Mouse (Mus musculus) neural tube, embryonic 15.5 days (tissue): Measurements from ENCODE around the gene Art3. TPM values are rescaled to one million over a fixed set of nuclear protein-coding genes. Genes with fewer than 3 reads are reported as not detected.

Experiments
- ATAC-seq: fragments of 200-750 bp; cut with Nextera tagmentation; 2 replicates; pipeline ENCODE4 v1.8.0; 2017; ENCODE audit warnings: mild to moderate bottlenecking, moderate TSS enrichment, moderate library complexity; ENCODE audit not compliant: low FRiP score
- H3K27ac ChIP-seq: fragments of 300-500 bp; sonication (generic); replicated peaks from 2 replicates; pipeline ENCODE4 v1.5.1; 2015; ENCODE audit warnings: mild to moderate bottlenecking, inconsistent platforms
- H3K27me3 ChIP-seq: fragments of 300-500 bp; sonication (generic); replicated peaks from 2 replicates; pipeline ENCODE4 v1.6.1; 2015; ENCODE audit warnings: inconsistent platforms
- H3K36me3 ChIP-seq: fragments of 300-500 bp; sonication (generic); 2 replicates; pipeline ENCODE4 v1.6.1; 2015; ENCODE audit warnings: inconsistent platforms
- H3K4me1 ChIP-seq: fragments of 300-500 bp; sonication (generic); 2 replicates; pipeline ENCODE4 v1.6.1; 2015; ENCODE audit warnings: inconsistent platforms
- H3K4me2 ChIP-seq: fragments of 300-500 bp; sonication (generic); 2 replicates; pipeline ENCODE4 v1.6.1; 2015; ENCODE audit warnings: inconsistent platforms, mild to moderate bottlenecking, moderate library complexity
- H3K4me3 ChIP-seq: fragments of 300-500 bp; sonication (generic); replicated peaks from 2 replicates; pipeline ENCODE4 v1.5.1; 2015; ENCODE audit warnings: mild to moderate bottlenecking, inconsistent platforms
- H3K9ac ChIP-seq: fragments of 300-500 bp; sonication (generic); replicated peaks from 2 replicates; pipeline ENCODE4 v1.6.1; 2015; ENCODE audit warnings: mild to moderate bottlenecking, inconsistent platforms
- H3K9me3 ChIP-seq: fragments of 300-500 bp; sonication (generic); replicated peaks from 2 replicates; pipeline ENCODE4 v1.6.1; 2016; ENCODE audit warnings: inconsistent platforms
- WGBS: fragments of 180-500 bp; shearing (Covaris S2); methylation state at CpG from one replicate; pipeline ENCODE4 v1.1.7; 2015; ENCODE audit warnings: mixed read lengths; 5-methylcytosine and 5-hydroxymethylcytosine counted together
- polyA plus RNA-seq: library from polyadenylated mRNA; unstranded; fragments of >200 nt; fragmentation: Nextera tagmentation; extraction: Ambion mirVana; gene quantifications from 2 replicates; pipeline ENCODE4 v1.2.1, GENCODE M21; 2015

The Art3 gene
- polyA plus RNA-seq, 1 experiment from 2014 or later, result 9.5 TPM

DNA sequence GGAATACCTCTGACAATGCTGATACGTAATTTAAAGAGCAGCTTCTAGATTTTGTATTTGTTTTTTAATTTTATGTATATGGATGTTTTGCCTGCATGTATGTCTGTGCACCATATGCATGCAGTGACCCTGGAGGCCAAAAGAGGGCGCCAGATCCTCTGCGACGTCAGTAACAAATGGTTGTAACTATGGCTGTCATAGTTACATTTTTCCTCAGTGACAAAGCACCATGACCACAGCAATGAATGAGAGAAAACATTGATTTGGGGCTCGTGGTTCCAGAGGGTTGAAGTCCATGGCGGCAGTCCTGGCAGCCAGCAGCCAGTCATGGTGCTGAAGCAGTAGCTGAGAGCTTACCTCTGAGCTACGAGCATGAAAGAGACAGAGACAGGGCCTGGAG is 53.2 kb downstream of the Art3 start:
- no peaks in the 10 kb centered on the region for H3K9me3 ChIP-seq

GRCm38 (mm10) chr5:92386102-92386501 is 54.5 kb downstream of the Art3 start:
- Histone ChIP-seq H3K4me3 (no peak overlapping the region), H3K9ac (no peak overlapping the region), H3K9me3 (no peaks in the 10 kb centered on the region), H3K27me3 (peaks cover 7% of the 10 kb centered on the region; the same call in 1 of the 2 replicates), H3K27ac (no peak overlapping the region), H3K4me1 (no peaks in the 10 kb centered on the region), H3K36me3 (no peaks in the 10 kb centered on the region), H3K4me2 (no peak overlapping the region)
- 93% methylated on average over 5 of the region's 5 CpGs for WGBS
- no peak for ATAC-seq

More for the DNA sequence above, 53.2 kb downstream of the Art3 start:
- Histone ChIP-seq H3K36me3 (no peaks in the 10 kb centered on the region), H3K27me3 (no peaks in the 10 kb centered on the region), H3K27ac (no peak overlapping the region), H3K4me1 (no peaks in the 10 kb centered on the region), H3K9ac (no peak overlapping the region), H3K4me3 (no peak overlapping the region), H3K4me2 (no peak overlapping the region)
- 53% methylated on average over 7 of the region's 7 CpGs for WGBS
- no peak for ATAC-seq

DNA sequence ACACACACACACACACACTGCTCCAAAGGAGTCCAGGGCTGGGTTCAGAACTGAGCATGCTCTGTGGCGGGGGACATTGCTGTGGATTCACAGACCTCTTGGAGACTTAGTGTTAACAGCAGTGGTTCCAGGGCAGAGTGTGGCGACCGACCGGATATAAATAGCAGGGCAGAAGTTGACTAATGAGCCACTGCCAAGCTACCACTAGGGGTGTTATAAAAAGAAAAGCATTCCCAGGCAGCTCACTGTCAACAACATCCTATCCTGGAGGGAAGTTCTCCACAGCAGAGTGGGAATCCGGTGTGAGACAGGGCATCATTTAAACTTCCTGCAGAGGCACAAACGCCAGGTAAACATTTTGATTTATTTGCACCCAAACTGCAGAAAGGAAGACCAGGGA is 55.0 kb downstream of the Art3 start:
- H3K27me3 ChIP-seq, result peaks cover 12% of the 10 kb centered on the region; the same call in 1 of the 2 replicates
- WGBS, result 42% methylated on average over 6 of the region's 6 CpGs
- no peak overlapping the region for H3K4me3 ChIP-seq
- no peaks in the 10 kb centered on the region for H3K36me3 ChIP-seq
- H3K4me1 ChIP-seq, result no peaks in the 10 kb centered on the region
- no peaks in the 10 kb centered on the region for H3K9me3 ChIP-seq
- no peak overlapping the region for H3K9ac ChIP-seq
- H3K4me2 ChIP-seq, result no peak overlapping the region
- ATAC-seq, result no peak
- H3K27ac ChIP-seq, result no peak overlapping the region

DNA sequence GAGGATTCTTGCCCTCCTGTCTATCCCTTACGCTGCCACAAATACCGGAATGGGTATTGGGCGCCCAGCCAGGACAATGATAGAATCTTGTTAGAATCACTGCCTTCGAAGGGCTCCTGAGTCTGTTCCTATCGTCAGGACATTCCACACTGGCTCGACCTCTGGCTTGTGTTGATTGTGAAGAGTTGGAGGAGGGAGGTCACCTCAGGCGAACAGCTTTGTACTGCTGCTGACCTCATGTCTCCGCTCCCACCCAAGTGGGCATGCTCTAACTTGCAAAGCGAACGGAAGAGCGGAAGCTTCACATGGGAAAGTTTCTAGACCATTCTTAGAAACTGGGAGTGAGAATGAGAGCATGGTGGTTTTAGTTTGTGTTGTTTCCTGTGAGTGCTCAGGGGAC is 55.8 kb downstream of the Art3 start:
- no peaks in the 10 kb centered on the region for H3K9me3 ChIP-seq
- ATAC-seq, result no peak
- 78% methylated on average over 11 of the region's 11 CpGs for WGBS
- no peak overlapping the region for H3K4me2 ChIP-seq
- H3K9ac ChIP-seq, result no peak overlapping the region
- H3K27me3 ChIP-seq, result peaks cover 18% of the 10 kb centered on the region; the same call in 1 of the 2 replicates
- H3K36me3 ChIP-seq, result no peaks in the 10 kb centered on the region
- 0 out of 2 replicates have a peak, but pooled peaks cover 4% of the 10 kb centered on the region for H3K4me1 ChIP-seq
- no peak overlapping the region for H3K27ac ChIP-seq
- no peak overlapping the region for H3K4me3 ChIP-seq

DNA sequence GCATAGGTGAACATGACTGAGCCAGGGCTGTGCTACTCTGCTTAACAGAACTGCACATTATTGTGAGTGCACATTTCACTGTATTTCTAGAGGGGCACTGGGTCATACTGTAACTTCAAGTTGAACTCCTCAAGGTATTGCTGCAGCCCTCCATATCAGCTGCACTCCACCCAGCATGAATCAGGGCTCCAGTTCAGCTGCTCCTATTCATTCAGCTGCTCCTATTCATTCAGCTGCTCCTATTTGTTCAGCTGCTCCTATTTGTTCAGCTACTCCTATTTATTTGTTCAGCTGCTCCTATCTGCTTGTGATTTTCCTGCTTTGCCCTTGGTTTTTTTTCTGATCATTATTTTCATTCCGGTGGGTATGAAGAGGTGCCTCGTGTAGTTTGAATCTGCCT is 58.4 kb downstream of the Art3 start:
- ATAC-seq, result no peak
- no peaks in the 10 kb centered on the region for H3K36me3 ChIP-seq
- H3K27ac ChIP-seq, result no peak overlapping the region
- peaks cover 32% of the 10 kb centered on the region; the same call in 1 of the 2 replicates for H3K27me3 ChIP-seq
- H3K4me3 ChIP-seq, result no peak overlapping the region
- 56% methylated on average over 2 of the region's 2 CpGs for WGBS
- no peak overlapping the region for H3K4me2 ChIP-seq
- no peak overlapping the region for H3K9ac ChIP-seq
- H3K9me3 ChIP-seq, result no peaks in the 10 kb centered on the region
- H3K4me1 ChIP-seq, result 0 out of 2 replicates have a peak, but pooled peaks cover 6% of the 10 kb centered on the region

GRCm38 (mm10) chr5:92390615-92391014 is 59.0 kb downstream of the Art3 start:
- ATAC-seq, result no peak
- Histone ChIP-seq H3K9ac (no peak overlapping the region), H3K4me2 (no peak overlapping the region), H3K27ac (no peak overlapping the region), H3K4me1 (0 out of 2 replicates have a peak, but pooled peaks cover 6% of the 10 kb centered on the region), H3K36me3 (no peaks in the 10 kb centered on the region), H3K27me3 (peaks cover 32% of the 10 kb centered on the region; the same call in 1 of the 2 replicates), H3K4me3 (no peak overlapping the region), H3K9me3 (no peaks in the 10 kb centered on the region)
- WGBS, result 79% methylated on average over 8 of the region's 8 CpGs

- Histone ChIP-seq H3K27me3 (peaks cover 32% of the 10 kb centered on the region; the same call in 1 of the 2 replicates), H3K4me3 (peak overlapping the region; percentile 16; the same call in 1 of the 2 replicates), H3K9ac (no peak overlapping the region), H3K4me2 (peak overlapping the region; percentile 47), H3K36me3 (no peaks in the 10 kb centered on the region), H3K27ac (no peak overlapping the region), H3K4me1 (0 out of 2 replicates have a peak, but pooled peaks cover 6% of the 10 kb centered on the region), H3K9me3 (no peaks in the 10 kb centered on the region)
- WGBS, result 40% methylated on average over 18 of the region's 18 CpGs
- no peak for ATAC-seq
Measured at GRCm38 (mm10) chr5:92392542-92392941, 60.9 kb downstream of the Art3 start.

- ATAC-seq, result no peak
Measured at GRCm38 (mm10) chr5:92393863-92394262, 62.2 kb downstream of the Art3 start.

DNA sequence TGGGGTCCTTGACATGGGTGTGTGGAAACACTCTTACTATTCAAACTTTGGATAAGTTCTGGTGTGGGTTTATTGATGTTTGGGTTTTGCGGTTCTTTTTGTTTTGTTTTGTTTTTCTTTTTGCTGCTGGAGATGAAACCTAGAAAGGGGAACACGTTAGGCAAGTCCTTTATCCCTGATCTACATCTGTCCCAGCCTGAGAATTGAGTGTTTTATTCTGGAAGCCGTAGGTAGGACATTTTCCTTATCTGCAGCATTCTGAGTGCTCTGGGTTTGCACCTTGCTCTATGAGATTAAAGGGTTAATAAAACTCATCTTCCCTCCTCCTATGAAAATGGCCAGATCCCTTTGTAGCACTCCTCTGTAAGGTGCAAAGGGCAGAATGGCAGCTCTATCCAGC is 64.1 kb downstream of the Art3 start:
- Histone ChIP-seq H3K4me3 (no peak overlapping the region), H3K9ac (no peak overlapping the region), H3K36me3 (no peaks in the 10 kb centered on the region), H3K27me3 (peaks cover 27% of the 10 kb centered on the region; the same call in 1 of the 2 replicates), H3K27ac (no peak overlapping the region), H3K4me1 (0 out of 2 replicates have a peak, but pooled peaks cover 6% of the 10 kb centered on the region), H3K9me3 (no peaks in the 10 kb centered on the region), H3K4me2 (no peak overlapping the region)
- no peak for ATAC-seq
- 84% methylated on average over 3 of the region's 3 CpGs for WGBS

More at GRCm38 (mm10) chr5:92393863-92394262, 62.2 kb downstream of the Art3 start:
- no peaks in the 10 kb centered on the region for H3K36me3 ChIP-seq
- WGBS, result 68% methylated on average over 10 of the region's 10 CpGs
- H3K9me3 ChIP-seq, result no peaks in the 10 kb centered on the region
- H3K9ac ChIP-seq, result no peak overlapping the region
- peaks cover 32% of the 10 kb centered on the region; the same call in 1 of the 2 replicates for H3K27me3 ChIP-seq
- 0 out of 2 replicates have a peak, but pooled peaks cover 6% of the 10 kb centered on the region for H3K4me1 ChIP-seq
- H3K4me3 ChIP-seq, result no peak overlapping the region
- no peak overlapping the region for H3K27ac ChIP-seq
- no peak overlapping the region for H3K4me2 ChIP-seq

DNA sequence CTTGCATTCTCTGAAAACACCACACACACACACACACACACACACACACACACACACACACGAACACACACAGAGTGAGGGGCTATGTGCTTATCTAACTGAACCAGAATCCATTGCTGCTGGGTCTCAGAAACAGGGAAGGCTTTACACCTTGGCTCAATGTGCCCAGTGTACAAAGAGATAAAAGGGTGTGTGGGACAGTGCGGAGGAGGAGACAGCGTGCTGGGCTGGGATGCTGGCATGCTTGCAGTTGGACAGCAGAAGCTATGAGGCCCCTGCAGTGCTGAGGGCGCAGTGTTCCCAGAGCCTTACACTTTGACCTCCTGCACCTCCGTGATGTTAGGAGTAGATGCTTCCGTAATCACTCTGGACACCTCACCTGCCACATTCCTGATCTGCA is 64.8 kb downstream of the Art3 start:
- ATAC-seq, result no peak
- 91% methylated on average over 6 of the region's 6 CpGs for WGBS
- H3K4me1 ChIP-seq, result 0 out of 2 replicates have a peak, but pooled peaks cover 6% of the 10 kb centered on the region
- no peak overlapping the region for H3K9ac ChIP-seq
- no peak overlapping the region for H3K4me3 ChIP-seq
- peaks cover 21% of the 10 kb centered on the region; the same call in 1 of the 2 replicates for H3K27me3 ChIP-seq
- H3K9me3 ChIP-seq, result no peaks in the 10 kb centered on the region
- H3K36me3 ChIP-seq, result no peaks in the 10 kb centered on the region
- no peak overlapping the region for H3K4me2 ChIP-seq
- no peak overlapping the region for H3K27ac ChIP-seq

DNA sequence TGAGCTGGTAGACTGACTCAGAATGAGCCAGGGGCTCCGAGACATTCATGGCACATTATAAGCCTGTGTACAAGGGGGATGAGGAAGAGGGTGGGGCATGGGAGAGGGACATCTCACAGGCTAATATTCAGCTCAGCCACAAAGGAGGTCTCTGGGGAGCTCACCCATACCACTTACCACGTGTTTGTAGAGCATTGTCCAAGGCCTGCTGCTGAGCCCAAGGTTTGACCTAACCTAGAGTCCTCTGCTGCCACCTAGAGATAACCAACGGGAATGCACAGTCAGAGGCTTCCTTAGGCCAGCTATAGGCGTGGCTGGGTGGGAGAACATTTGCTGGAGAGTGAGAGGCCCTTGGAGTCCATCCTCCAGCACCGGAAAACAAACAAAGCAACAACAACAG is 66.5 kb downstream of the Art3 start:
- Histone ChIP-seq H3K27me3 (peaks cover 10% of the 10 kb centered on the region; the same call in 1 of the 2 replicates), H3K27ac (no peak overlapping the region), H3K4me2 (no peak overlapping the region), H3K9ac (no peak overlapping the region), H3K9me3 (no peaks in the 10 kb centered on the region), H3K4me3 (no peak overlapping the region), H3K36me3 (no peaks in the 10 kb centered on the region), H3K4me1 (no peaks in the 10 kb centered on the region)
- peak; percentile 84; the same call in 1 of the 2 replicates for ATAC-seq
- 24% methylated on average over 5 of the region's 5 CpGs for WGBS

DNA sequence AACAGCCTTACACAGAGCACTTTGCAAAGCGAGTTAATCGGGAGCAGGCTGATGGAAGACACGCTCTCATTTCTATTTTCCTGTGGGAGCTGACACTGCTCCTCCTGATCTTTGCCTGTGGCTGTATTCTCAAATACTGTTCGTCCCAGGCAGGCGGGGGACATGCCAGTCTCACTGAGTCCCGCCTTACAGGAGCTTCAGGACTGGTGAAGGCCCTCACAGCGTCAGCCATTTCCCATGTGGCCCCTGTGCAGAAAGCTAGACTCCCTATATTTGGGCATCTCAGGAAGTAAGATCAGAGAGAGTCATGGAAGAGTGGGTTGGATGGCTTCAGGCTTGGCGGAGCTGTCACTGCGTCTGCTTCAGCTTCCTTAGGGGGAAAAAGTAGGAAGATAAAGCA is 71.2 kb downstream of the Art3 start:
- Histone ChIP-seq H3K9me3 (no peaks in the 10 kb centered on the region), H3K4me1 (peaks cover 3% of the 10 kb centered on the region; the same call in 1 of the 2 replicates), H3K4me3 (no peak overlapping the region), H3K27ac (no peak overlapping the region), H3K36me3 (no peaks in the 10 kb centered on the region), H3K27me3 (no peaks in the 10 kb centered on the region), H3K4me2 (no peak overlapping the region), H3K9ac (no peak overlapping the region)
- WGBS, result 80% methylated on average over 9 of the region's 9 CpGs
- ATAC-seq, result no peak
